Mouse (Mus musculus) spleen, postnatal 14 days (tissue): ENCODE measurements at regions not wholly inside any gene's neighbourhood (a gene's known extent, or its start where the extent isn't known, plus 50 kb on each side); places are given as distances from the start of the nearest gene placed in this dataset.
A peak's percentile ranks its signal among the peaks of the same experiment; 100 is the strongest.

Experiments
- DNase-seq, 2 experiments: peaks; one replicate each; pipeline ENCODE4 v3.0.0; 2021 to 2022; ENCODE audit warnings: low spot score in 2 of 2

DNA sequence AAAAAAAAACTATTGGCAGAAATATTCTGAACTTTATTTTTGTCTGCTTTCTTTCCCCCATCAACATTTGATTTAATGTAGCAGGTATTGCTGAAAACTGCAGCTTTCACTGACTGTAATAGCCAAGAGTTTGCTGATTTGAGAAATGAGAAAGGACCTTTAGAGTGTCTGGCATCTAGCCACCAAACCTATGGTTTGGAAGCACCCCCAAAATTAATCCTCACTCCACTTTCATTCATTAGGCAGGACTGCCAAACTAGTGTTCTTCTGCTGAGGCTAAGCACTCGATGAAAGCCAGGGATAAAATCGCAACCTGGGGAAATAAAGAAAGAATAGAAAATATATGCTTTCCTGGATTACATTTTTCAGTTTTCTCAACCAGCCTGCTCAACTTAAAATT, 320.4 kb downstream of the Atp6ap1l start:
- no peak for DNase-seq

- no peak for DNase-seq
Measured at GRCm38 (mm10) chr13:90575371-90575770, 329.8 kb downstream of the Atp6ap1l start.

DNA sequence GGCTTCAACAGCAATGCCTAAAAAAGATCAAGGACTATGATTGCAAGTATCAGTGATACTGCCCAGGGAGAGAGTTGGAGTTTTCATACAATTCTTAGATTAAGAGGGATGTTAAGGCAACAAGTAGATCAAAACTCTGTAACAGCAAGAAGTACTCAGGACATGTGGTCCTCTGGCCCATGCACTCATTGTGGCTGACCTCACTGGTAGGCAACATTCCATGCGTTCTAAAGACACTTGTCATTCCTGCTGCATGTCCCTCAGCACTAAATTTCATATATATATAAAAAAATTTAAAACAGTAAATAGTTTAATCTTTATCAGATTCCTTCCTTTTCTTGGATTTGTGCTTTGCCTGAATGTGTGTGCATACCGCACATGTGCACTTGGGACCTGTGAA, 332.6 kb downstream of the Atp6ap1l start:
- DNase-seq, result no peak

DNA sequence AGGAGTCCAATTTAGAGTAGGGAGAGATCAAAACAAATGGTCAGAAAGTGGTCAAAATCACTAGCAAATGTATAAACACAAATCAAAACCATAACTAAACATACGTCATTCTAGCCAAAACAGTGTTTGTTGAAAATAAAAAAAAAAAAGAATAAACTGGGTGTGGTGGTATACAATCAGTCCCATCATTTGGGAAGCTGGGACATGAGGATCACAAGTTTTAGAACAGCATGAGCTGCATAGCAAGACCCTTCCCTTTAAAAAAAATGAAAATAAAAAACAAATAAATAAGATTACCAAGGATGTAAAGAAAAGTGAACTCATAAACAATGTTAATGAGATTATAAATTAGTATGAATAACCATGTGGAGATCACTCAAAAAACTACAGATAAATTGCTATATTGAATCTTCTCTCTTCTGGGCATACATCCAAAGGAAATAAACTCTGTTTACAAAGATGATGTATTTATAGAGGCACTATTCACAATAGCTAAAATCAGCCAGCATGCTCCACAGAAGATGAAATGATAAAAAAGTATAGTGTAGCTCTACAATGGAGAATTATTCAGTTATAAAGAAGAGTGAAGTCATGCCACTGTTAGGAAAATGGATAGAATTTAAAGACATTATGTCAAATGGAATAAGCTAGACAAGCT, 341.8 kb downstream of the Atp6ap1l start:
- DNase-seq, result no peak

DNA sequence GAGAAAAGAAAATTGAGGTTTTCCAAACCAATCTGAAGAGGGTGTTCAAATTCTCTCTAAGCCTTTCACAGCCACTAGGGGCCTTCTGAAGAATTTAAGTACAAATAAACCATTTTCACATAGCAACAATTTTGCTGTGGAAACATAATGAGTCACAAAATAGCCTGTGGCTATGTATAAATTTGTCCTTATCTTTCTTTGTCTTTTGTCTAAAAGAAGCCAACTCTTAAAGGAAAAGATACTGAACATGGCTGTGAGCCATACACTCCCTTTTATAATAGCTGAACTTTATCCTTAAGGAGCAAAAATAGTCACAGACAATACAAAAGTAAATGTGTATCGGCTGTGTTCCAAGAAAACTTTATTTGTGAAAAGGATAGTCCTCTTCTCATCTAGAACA, 345.1 kb downstream of the Atp6ap1l start:
- no peak for DNase-seq

- no peak for DNase-seq
Measured at GRCm38 (mm10) chr13:90559481-90559880, 345.7 kb downstream of the Atp6ap1l start.

- no peak for DNase-seq
Measured at GRCm38 (mm10) chr13:90551166-90551565, 354.0 kb downstream of the Atp6ap1l start.

DNA sequence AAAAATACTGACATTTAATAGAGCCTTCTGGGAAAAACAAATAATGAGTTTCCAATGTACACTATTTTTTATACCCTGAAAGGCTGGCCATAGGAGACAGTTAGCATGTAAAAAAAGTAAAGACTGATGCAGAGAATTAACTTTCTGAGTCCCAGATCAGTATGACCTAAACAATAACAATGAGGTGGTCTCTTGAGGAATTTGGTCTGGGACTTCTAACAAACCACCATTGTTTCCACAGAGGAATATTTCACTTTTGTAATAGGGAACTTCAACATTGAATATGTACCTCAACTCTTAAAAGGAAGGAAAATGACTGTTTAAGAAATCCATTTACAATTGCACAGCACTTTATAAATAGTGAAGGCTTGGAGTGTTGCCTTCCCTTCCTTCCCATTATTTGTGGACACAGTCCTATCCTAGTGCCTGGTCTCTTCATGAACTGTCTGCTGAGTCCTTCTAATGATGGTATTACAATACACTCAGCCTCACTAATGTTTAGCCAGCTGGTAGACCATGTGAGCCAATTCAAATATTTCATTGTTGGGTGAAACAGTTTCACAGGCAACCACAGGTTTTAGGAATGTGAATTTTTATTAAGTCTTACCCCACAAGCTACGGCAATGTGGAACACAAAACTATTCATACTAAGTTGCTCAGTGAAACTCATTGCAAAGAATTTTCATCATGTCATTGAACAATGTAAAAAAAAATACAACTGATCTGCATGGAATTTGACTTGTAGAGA, 358.7 kb downstream of the Atp6ap1l start:
- no peak for DNase-seq

GRCm38 (mm10) chr13:90545816-90546215, 359.3 kb downstream of the Atp6ap1l start:
- DNase-seq, result no peak

GRCm38 (mm10) chr13:90537525-90537924, 367.6 kb downstream of the Atp6ap1l start:
- no peak for DNase-seq

- no peak for DNase-seq
Measured at GRCm38 (mm10) chr13:90526998-90527397, 378.2 kb downstream of the Atp6ap1l start.

- no peak for DNase-seq
Measured at GRCm38 (mm10) chr13:90525801-90526200, 379.4 kb downstream of the Atp6ap1l start.

DNA sequence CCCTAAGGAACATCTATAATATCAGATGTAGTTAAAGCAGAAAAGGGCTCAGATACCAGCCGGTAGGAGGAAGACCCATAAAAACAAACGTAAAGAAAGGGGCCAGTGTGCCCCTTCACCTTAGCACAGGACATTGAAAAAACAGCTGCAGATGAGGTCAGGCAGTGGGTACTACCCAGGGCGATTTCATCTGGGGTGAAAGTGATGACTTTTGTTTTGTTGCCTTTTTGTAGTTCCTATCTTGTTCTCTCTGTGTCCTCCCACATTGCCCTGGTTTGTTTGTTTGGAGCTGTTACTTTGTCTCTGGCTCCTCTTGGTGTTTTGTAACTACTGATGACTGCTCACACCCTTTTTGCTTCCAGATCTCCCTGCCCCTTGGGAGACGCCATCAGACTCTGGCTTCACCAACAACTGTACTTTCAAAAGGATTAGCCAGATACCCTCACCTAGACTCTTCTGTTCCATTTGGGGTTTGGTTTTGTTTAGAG, 383.4 kb downstream of the Atp6ap1l start:
- DNase-seq, result no peak

- DNase-seq, result no peak
Measured at GRCm38 (mm10) chr13:90520992-90521757, 384.0 kb downstream of the Atp6ap1l start.

DNA sequence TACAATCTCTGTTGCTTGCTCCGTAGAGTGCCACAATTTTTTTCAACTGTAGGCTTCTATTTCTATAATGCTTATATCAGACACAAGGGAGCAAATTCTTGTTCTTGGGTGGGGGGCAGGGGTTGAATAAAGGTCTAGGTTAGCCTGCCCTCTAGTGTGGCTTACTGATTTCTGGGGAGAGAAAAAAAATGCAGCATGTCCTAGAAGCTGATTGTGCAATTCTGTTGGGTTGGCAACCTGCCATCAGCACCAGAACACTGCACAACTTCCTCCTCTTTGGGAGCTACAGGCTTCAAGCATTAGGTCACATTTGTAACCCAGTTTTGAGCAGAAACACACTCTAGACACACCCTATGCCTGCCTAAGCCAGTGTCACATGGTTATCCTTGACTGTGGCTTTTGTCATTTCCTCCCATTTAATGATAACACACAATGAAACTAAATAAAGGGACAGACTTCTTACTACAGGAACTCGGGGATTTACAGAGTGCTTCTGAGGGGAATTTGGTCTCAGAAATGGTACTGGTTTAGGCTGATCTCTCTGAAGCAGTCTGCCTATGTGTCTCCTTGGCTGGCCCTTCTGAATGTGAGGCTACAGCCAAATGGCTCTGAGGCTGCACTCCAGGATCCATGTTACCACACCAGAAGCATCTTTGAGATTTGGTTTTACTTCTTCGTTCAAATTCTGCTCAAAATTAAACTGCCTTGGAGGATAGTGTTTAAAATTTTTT, 389.2 kb downstream of the Atp6ap1l start:
- peak in 1 of 2 experiments; percentile 2 for DNase-seq

DNA sequence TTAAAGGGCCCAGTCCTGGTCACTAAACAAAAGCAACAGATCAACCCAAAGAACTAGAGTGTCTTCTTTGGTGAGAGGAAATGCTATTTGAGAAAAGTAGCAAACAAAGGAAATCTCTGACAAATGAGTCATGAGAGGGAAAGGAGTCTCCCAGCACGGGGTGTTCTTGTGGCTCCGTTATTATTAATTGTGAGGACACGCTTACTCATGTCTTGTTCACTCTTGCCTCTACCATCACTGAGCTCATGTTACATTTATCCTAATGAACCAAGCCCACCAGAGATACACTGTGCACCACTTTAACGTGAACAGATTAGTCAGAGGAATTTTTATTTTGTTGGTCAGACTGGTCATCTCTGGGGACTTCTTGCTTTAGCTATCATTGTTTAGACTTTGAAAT, 391.3 kb downstream of the Atp6ap1l start:
- no peak for DNase-seq

DNA sequence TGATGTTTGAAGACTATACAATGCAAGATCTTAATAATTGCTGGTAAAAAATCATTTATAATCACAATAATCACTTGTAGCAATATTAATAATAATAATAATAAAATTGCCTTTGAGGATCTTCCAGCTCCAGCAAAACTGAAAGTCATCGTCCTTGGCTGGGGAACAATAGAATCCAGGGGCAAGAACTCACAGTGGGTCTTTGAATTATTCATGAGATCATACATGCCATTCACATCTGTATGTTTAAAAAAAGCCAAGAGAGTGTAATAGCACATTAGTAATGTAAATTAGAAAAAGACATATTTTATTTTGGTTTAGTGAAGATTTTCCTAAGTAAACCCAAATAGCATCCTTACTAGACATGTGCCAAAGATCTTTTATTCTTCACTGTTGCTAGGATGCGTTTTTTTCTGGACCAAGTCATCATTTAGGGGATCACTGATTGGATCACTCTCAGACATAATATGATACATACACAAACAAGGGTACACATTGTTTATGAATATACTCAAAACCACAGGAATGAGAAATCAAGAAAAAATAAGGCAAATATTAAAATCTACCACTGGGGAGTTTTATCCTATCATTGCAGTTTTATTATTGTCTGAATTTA, 392.3 kb downstream of the Atp6ap1l start:
- DNase-seq, result no peak

GRCm38 (mm10) chr13:90510479-90510878, 394.7 kb downstream of the Atp6ap1l start:
- DNase-seq, result no peak

DNA sequence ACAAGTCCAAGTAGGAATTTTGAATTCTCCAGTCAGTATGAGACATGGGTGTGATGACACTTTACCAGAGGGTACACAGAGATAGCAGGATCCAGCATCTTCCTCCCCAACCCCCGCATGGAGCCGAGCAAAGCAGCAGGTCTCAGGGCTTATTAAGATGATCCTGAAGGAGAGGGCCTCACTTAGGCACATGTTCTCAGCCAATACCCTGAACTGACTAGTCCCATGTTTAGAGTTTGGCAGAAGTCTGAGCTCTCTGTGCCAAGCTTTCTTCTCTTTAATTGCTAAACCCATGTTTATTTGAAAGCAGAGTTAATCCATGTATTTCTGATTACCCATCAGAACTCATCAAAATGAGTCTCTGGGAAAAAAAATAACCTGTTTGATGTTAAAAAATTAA, 402.0 kb downstream of the Atp6ap1l start:
- DNase-seq, result no peak

GRCm38 (mm10) chr13:90502141-90502540, 403.0 kb downstream of the Atp6ap1l start:
- no peak for DNase-seq

DNA sequence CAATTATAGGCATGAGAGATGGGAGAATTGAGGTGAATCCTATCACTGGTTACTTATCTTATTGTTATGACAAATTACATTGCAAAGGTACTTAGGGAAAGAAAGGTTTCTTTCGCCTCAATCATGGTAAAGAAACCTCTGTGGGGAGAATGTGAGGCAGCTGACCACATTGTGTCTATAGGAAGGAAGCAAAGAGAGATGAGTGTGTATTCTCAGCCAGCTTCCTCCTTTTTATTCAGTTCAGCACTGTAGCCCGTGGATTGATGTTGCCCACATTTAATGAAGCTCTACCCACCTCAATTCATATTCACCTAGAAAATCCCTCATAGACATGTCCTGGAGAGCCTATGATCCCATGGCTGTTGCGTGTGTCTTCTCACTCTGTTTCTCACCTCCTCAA, 406.2 kb downstream of the Atp6ap1l start:
- DNase-seq, result no peak
